Mouse (Mus musculus): ENCODE results near the gene Nnmt. TPM values are rescaled to one million over a fixed set of nuclear protein-coding genes. Genes with fewer than 3 reads are reported as not detected.

Nnmt gene
- polyA plus RNA-seq, 1 experiment from 2014 or later = 1.8 TPM

DNA sequence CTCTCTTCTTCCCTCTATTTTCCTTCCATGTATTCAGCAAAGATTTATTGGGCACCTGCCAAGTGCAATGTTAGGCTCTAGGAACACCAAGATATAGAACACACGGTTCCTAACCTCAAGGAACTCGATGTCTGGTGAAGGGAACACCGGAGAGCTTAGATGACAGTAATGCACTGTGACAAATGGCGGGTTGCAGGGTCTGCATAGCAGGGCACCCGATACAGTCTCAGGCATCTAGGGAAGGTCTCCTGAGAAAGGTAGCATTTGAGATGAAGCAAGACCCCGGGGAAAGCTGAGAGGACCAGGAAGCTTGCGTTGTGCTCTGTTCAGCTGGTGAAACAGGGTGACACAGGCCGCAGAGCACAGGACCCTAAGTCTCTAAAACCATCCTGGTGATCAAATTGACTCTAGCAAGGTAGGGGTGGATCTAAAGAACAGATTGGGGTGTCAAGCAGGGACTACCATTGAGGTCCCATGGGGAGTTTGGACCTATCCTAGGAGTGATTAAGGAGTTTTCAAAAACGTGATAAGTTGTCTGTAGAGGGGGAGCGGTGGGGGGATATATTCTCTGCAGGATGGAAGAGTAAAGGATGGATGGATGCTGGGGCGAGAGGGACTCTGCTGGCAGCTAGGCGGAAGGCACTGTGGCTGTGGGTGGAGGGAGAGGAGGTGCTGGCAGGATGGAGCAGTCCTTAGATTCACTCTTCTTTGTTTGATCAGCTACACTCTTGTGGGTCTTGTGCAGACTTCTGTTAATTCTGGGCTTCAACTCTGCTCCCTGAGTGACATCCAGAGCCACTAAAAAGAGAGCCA, 43.5 kb upstream of the Nnmt start:
- peaks cover 6% of the 10 kb centered on the region; the same call in 1 of the 2 replicates for H3K9me3 ChIP-seq (ENCODE audit: control insufficient read depth, low read depth, low read length)
- H3K27ac ChIP-seq (ENCODE audit: low read length) = no peak overlapping the region
- H3K4me1 ChIP-seq (ENCODE audit: control insufficient read depth, insufficient read depth, low read length) = peaks cover 10% of the 10 kb centered on the region
- H3K4me3 ChIP-seq (ENCODE audit: low read depth, low read length) = no peak overlapping the region
- no peak overlapping the region for H3K9ac ChIP-seq (replicated peaks; ENCODE audit: low read depth, low read length)
- no peak for ATAC-seq (ENCODE audit: insufficient number of reproducible peaks, insufficient read depth, low FRiP score, low read depth)
- H3K36me3 ChIP-seq (ENCODE audit: control insufficient read depth, insufficient read depth, low read length) = no peaks in the 10 kb centered on the region
- H3K4me2 ChIP-seq (replicated peaks; ENCODE audit: low read depth, low read length) = peak overlapping the region; percentile 28
- H3K27me3 ChIP-seq (ENCODE audit: control insufficient read depth, insufficient read depth, low read length) = 0 out of 2 replicates have a peak, but pooled peaks cover 5% of the 10 kb centered on the region
- WGBS = 42% methylated on average over 12 of the region's 12 CpGs

- no peak for ATAC-seq (ENCODE audit: insufficient number of reproducible peaks, insufficient read depth, low FRiP score, low read depth)
- Histone ChIP-seq H3K9me3 (ENCODE audit: control insufficient read depth, low read depth, low read length) (peaks cover 6% of the 10 kb centered on the region; the same call in 1 of the 2 replicates), H3K27me3 (ENCODE audit: control insufficient read depth, insufficient read depth, low read length) (0 out of 2 replicates have a peak, but pooled peaks cover 5% of the 10 kb centered on the region), H3K4me2 (replicated peaks; ENCODE audit: low read depth, low read length) (no peak overlapping the region), H3K4me3 (ENCODE audit: low read depth, low read length) (no peak overlapping the region), H3K4me1 (ENCODE audit: control insufficient read depth, insufficient read depth, low read length) (peaks cover 10% of the 10 kb centered on the region), H3K27ac (ENCODE audit: low read length) (no peak overlapping the region), H3K9ac (replicated peaks; ENCODE audit: low read depth, low read length) (no peak overlapping the region), H3K36me3 (ENCODE audit: control insufficient read depth, insufficient read depth, low read length) (no peaks in the 10 kb centered on the region)
- 41% methylated on average over 10 of the region's 10 CpGs for WGBS
Observed at GRCm38 (mm10) chr9:48647648-48648284, 42.8 kb upstream of the Nnmt start.

- H3K27ac ChIP-seq (ENCODE audit: low read length) = no peak overlapping the region
- no peak for ATAC-seq (ENCODE audit: insufficient number of reproducible peaks, insufficient read depth, low FRiP score, low read depth)
- 0 out of 2 replicates have a peak, but pooled peaks cover 5% of the 10 kb centered on the region for H3K27me3 ChIP-seq (ENCODE audit: control insufficient read depth, insufficient read depth, low read length)
- peaks cover 6% of the 10 kb centered on the region; the same call in 1 of the 2 replicates for H3K9me3 ChIP-seq (ENCODE audit: control insufficient read depth, low read depth, low read length)
- H3K4me2 ChIP-seq (replicated peaks; ENCODE audit: low read depth, low read length) = no peak overlapping the region
- no peak overlapping the region for H3K4me3 ChIP-seq (ENCODE audit: low read depth, low read length)
- no peak overlapping the region for H3K9ac ChIP-seq (replicated peaks; ENCODE audit: low read depth, low read length)
- H3K4me1 ChIP-seq (ENCODE audit: control insufficient read depth, insufficient read depth, low read length) = peaks cover 10% of the 10 kb centered on the region
- WGBS = 65% methylated on average over 16 of the region's 16 CpGs
- H3K36me3 ChIP-seq (ENCODE audit: control insufficient read depth, insufficient read depth, low read length) = no peaks in the 10 kb centered on the region
Observed at GRCm38 (mm10) chr9:48646781-48647647, 42.1 kb upstream of the Nnmt start.

GRCm38 (mm10) chr9:48646251-48646650, 41.3 kb upstream of the Nnmt start:
- Histone ChIP-seq H3K36me3 (ENCODE audit: control insufficient read depth, insufficient read depth, low read length) (no peaks in the 10 kb centered on the region), H3K4me1 (ENCODE audit: control insufficient read depth, insufficient read depth, low read length) (peaks cover 10% of the 10 kb centered on the region), H3K4me2 (replicated peaks; ENCODE audit: low read depth, low read length) (no peak overlapping the region), H3K9ac (replicated peaks; ENCODE audit: low read depth, low read length) (no peak overlapping the region), H3K27me3 (ENCODE audit: control insufficient read depth, insufficient read depth, low read length) (0 out of 2 replicates have a peak, but pooled peaks cover 5% of the 10 kb centered on the region), H3K27ac (ENCODE audit: low read length) (no peak overlapping the region), H3K9me3 (ENCODE audit: control insufficient read depth, low read depth, low read length) (peaks cover 6% of the 10 kb centered on the region; the same call in 1 of the 2 replicates), H3K4me3 (ENCODE audit: low read depth, low read length) (no peak overlapping the region)
- WGBS = 26% methylated on average over 4 of the region's 4 CpGs
- ATAC-seq (ENCODE audit: insufficient number of reproducible peaks, insufficient read depth, low FRiP score, low read depth) = no peak

DNA sequence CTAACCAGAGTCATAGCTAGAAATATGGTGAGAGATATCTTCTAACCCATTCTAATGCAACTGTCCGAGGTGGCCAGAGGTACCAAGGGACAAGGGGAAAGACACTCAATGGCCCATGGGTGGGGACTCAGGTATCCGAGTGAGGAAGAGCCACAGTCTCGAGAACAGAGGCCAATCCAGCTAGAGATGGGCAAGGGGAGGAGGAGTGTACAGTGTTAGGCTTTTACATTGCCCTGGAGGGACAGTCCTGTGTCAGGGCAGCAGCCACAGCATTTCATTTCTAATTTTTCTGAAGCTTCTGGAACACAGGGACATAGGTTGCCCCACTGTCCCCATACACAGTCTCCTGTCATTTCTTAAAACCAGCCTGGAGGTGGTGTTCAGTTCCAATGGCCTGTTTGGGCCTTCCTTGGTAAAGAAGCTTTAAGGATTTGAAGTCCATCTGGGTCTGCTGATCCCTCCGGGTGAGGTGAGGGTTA, 40.7 kb upstream of the Nnmt start:
- H3K27me3 ChIP-seq (ENCODE audit: control insufficient read depth, insufficient read depth, low read length) = 0 out of 2 replicates have a peak, but pooled peaks cover 5% of the 10 kb centered on the region
- 62% methylated on average over 4 of the region's 4 CpGs for WGBS
- H3K4me1 ChIP-seq (ENCODE audit: control insufficient read depth, insufficient read depth, low read length) = peaks cover 10% of the 10 kb centered on the region
- ATAC-seq (ENCODE audit: insufficient number of reproducible peaks, insufficient read depth, low FRiP score, low read depth) = no peak
- H3K9ac ChIP-seq (replicated peaks; ENCODE audit: low read depth, low read length) = no peak overlapping the region
- H3K36me3 ChIP-seq (ENCODE audit: control insufficient read depth, insufficient read depth, low read length) = no peaks in the 10 kb centered on the region
- H3K9me3 ChIP-seq (ENCODE audit: control insufficient read depth, low read depth, low read length) = peaks cover 6% of the 10 kb centered on the region; the same call in 1 of the 2 replicates
- H3K4me2 ChIP-seq (replicated peaks; ENCODE audit: low read depth, low read length) = no peak overlapping the region
- no peak overlapping the region for H3K4me3 ChIP-seq (ENCODE audit: low read depth, low read length)
- H3K27ac ChIP-seq (ENCODE audit: low read length) = no peak overlapping the region

- Histone ChIP-seq H3K4me2 (replicated peaks; ENCODE audit: low read depth, low read length) (no peak overlapping the region), H3K36me3 (ENCODE audit: control insufficient read depth, insufficient read depth, low read length) (no peaks in the 10 kb centered on the region), H3K4me3 (ENCODE audit: low read depth, low read length) (no peak overlapping the region), H3K4me1 (ENCODE audit: control insufficient read depth, insufficient read depth, low read length) (peaks cover 10% of the 10 kb centered on the region), H3K9me3 (ENCODE audit: control insufficient read depth, low read depth, low read length) (peaks cover 6% of the 10 kb centered on the region; the same call in 1 of the 2 replicates), H3K27me3 (ENCODE audit: control insufficient read depth, insufficient read depth, low read length) (0 out of 2 replicates have a peak, but pooled peaks cover 5% of the 10 kb centered on the region), H3K27ac (ENCODE audit: low read length) (no peak overlapping the region), H3K9ac (replicated peaks; ENCODE audit: low read depth, low read length) (no peak overlapping the region)
- 48% methylated on average over 13 of the region's 13 CpGs for WGBS
- ATAC-seq (ENCODE audit: insufficient number of reproducible peaks, insufficient read depth, low FRiP score, low read depth) = no peak
Observed at GRCm38 (mm10) chr9:48644926-48645647, 40.1 kb upstream of the Nnmt start.

DNA sequence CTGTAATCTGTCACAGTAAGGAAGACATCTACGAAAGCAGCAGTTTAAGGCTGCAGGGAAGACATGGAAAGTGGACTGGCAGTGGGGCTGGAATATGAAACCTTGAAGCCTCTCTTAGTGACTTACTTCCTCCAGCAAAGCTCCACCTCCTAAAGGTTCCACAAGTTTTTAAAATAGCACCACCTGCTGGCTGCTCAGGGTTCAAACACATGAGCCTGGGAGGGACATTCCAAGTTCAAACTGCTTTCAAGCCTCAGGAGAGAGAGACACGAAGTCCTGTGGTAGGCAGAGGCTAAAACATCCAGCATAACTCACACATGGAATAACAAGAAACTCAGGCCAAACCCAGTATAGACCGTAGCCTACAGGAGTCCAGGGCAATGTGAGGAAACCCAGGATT, 39.4 kb upstream of the Nnmt start:
- H3K4me3 ChIP-seq (ENCODE audit: low read depth, low read length) = no peak overlapping the region
- no peak overlapping the region for H3K4me2 ChIP-seq (replicated peaks; ENCODE audit: low read depth, low read length)
- H3K27ac ChIP-seq (ENCODE audit: low read length) = no peak overlapping the region
- no peak overlapping the region for H3K9ac ChIP-seq (replicated peaks; ENCODE audit: low read depth, low read length)
- H3K27me3 ChIP-seq (ENCODE audit: control insufficient read depth, insufficient read depth, low read length) = 0 out of 2 replicates have a peak, but pooled peaks cover 5% of the 10 kb centered on the region
- peaks cover 6% of the 10 kb centered on the region; the same call in 1 of the 2 replicates for H3K9me3 ChIP-seq (ENCODE audit: control insufficient read depth, low read depth, low read length)
- 73% methylated on average over 3 of the region's 3 CpGs for WGBS
- no peak for ATAC-seq (ENCODE audit: insufficient number of reproducible peaks, insufficient read depth, low FRiP score, low read depth)
- H3K4me1 ChIP-seq (ENCODE audit: control insufficient read depth, insufficient read depth, low read length) = peaks cover 6% of the 10 kb centered on the region
- H3K36me3 ChIP-seq (ENCODE audit: control insufficient read depth, insufficient read depth, low read length) = no peaks in the 10 kb centered on the region
